Comparison of ENCODE assay signal across 32 mouse cellular contexts in genomic region chr5:76791280-76791679, GRCm38 (mm10).
"Had no signal": no experiment of that assay in that cellular context is flagged by ENCODE, and none has a peak within 500 bp of the region (broad histone marks: within the 10 kb centered on the region; RNA-seq: fewer than 3 reads in every experiment).

No protein-coding gene starts in this region.

- H3K4me3 ChIP-seq: left cerebral cortex, adult 2 months; limb, embryonic 10.5 days; limb, embryonic 12.5 days; limb, embryonic 13.5 days; limb, embryonic 15.5 days; liver, embryonic 12.5 days; liver, embryonic 13.5 days; liver, embryonic 15.5 days; lung, embryonic 15.5 days; midbrain, embryonic 10.5 days; midbrain, embryonic 12.5 days; midbrain, embryonic 13.5 days; midbrain, embryonic 15.5 days; myocyte; neural tube, embryonic 12.5 days; neural tube, embryonic 13.5 days had no signal

- H3K4me1 ChIP-seq: limb, embryonic 10.5 days; limb, embryonic 12.5 days; limb, embryonic 13.5 days; limb, embryonic 15.5 days; liver, embryonic 15.5 days; lung, embryonic 15.5 days; midbrain, embryonic 10.5 days; midbrain, embryonic 12.5 days; midbrain, embryonic 13.5 days; midbrain, embryonic 15.5 days; neural tube, embryonic 12.5 days; neural tube, embryonic 13.5 days had no signal

- H3K9ac ChIP-seq: limb, embryonic 12.5 days; limb, embryonic 13.5 days; limb, embryonic 15.5 days; liver, embryonic 12.5 days; liver, embryonic 13.5 days; liver, embryonic 14.5 days; liver, embryonic 15.5 days; liver, postnatal 0 days; lung, embryonic 14.5 days; lung, embryonic 15.5 days; midbrain, embryonic 12.5 days; midbrain, embryonic 13.5 days; midbrain, embryonic 15.5 days; neural tube, embryonic 12.5 days; neural tube, embryonic 13.5 days had no signal

- ATAC-seq: liver, embryonic 12.5 days; liver, postnatal 0 days; lung, postnatal 0 days; midbrain, embryonic 13.5 days; midbrain, embryonic 15.5 days; midbrain, embryonic 16.5 days had no signal

- DNase-seq: left cerebral cortex, postnatal 4 days; liver; liver, embryonic 13.5 days; liver, postnatal 0 days; lung, adult 18-20 months; lung, adult 2 months; lung, embryonic 14.5 days; lung, postnatal 10 days; lung, postnatal 14 days; lung, postnatal 36 days; midbrain, embryonic 14.5 days had no signal

- H3K27me3 ChIP-seq: limb, embryonic 12.5 days; limb, embryonic 13.5 days; limb, embryonic 15.5 days; liver, embryonic 12.5 days; liver, embryonic 13.5 days; liver, embryonic 15.5 days; lung, embryonic 15.5 days; megakaryocyte, embryonic 14.5 days; midbrain, embryonic 12.5 days; midbrain, embryonic 13.5 days; midbrain, embryonic 15.5 days; neural tube, embryonic 12.5 days; neural tube, embryonic 13.5 days had no signal

- H3K36me3 ChIP-seq: limb, embryonic 15.5 days; liver, embryonic 12.5 days; liver, embryonic 13.5 days; lung, embryonic 15.5 days had no signal

- H3K9me3 ChIP-seq: limb, embryonic 10.5 days; limb, embryonic 12.5 days; limb, embryonic 13.5 days; limb, embryonic 15.5 days; liver, embryonic 12.5 days; liver, embryonic 13.5 days; liver, embryonic 15.5 days; lung, embryonic 15.5 days; megakaryocyte, embryonic 14.5 days; midbrain, embryonic 10.5 days; midbrain, embryonic 12.5 days; midbrain, embryonic 13.5 days; midbrain, embryonic 15.5 days; neural tube, embryonic 12.5 days; neural tube, embryonic 13.5 days had no signal

- H3K4me2 ChIP-seq: limb, embryonic 12.5 days; limb, embryonic 13.5 days; limb, embryonic 15.5 days; liver, embryonic 11.5 days; liver, embryonic 12.5 days; liver, embryonic 13.5 days; liver, embryonic 15.5 days; lung, embryonic 14.5 days; lung, embryonic 15.5 days; midbrain, embryonic 12.5 days; midbrain, embryonic 13.5 days; midbrain, embryonic 15.5 days; neural tube, embryonic 12.5 days; neural tube, embryonic 13.5 days had no signal

- H3K27ac ChIP-seq: left cerebral cortex, adult 2 months; limb, embryonic 10.5 days; limb, embryonic 12.5 days; limb, embryonic 13.5 days; limb, embryonic 15.5 days; liver, embryonic 12.5 days; liver, embryonic 13.5 days; liver, embryonic 14.5 days; liver, embryonic 15.5 days; lung, embryonic 15.5 days; macrophage; midbrain, embryonic 10.5 days; midbrain, embryonic 12.5 days; midbrain, embryonic 13.5 days; midbrain, embryonic 15.5 days; neural tube, embryonic 12.5 days; neural tube, embryonic 13.5 days had no signal
